Mouse (Mus musculus) forelimb bud, embryonic 11.5 days (tissue): ENCODE results near the gene Gm20388.

Experiments used
- DNase-seq: peaks from one replicate; pipeline ENCODE4 v3.0.0-alpha.2; 2012; ENCODE audit warnings: low read depth, low spot score

Gene Gm20388

DNA sequence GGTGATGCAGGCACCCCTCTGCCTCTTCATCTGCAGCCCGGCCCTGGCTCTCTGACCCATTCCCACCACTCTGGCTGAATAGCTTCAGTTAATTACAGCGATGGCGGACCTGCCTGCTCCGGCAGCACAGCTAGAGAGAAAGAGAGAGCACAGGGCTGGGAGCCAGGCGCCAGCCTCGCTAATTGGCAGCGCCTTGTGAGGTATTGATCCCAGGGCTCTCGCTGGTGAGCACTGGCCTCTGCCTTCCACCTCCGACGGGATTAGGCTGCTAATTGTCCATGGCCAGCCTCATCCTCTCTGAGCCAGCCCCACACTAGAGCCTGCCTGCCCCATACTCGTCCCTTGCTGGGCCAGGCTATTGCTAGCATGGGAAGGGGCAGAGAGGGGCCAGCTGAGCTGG is 649.0 kb downstream of the Gm20388 start:
- DNase-seq = no peak

DNA sequence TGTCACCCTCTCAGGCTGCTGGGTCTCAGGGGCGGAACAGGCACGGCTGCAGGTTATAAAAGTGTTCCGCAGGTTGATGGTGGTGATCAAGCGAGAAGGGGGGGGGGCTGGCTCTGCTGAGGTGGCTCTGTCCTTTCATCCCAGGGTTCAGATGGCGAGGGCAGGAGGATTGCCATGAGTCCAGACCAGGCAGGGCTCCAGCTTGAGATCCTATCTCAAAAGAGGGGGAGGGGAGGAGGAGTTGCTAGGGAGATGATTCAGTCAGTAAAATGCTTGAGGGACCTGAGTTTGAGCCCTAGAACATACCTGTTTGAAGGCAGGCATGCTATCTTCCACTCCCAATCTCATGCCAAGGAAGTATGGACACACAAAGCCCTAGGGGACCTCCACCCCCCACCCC is 649.9 kb downstream of the Gm20388 start:
- DNase-seq = no peak

DNA sequence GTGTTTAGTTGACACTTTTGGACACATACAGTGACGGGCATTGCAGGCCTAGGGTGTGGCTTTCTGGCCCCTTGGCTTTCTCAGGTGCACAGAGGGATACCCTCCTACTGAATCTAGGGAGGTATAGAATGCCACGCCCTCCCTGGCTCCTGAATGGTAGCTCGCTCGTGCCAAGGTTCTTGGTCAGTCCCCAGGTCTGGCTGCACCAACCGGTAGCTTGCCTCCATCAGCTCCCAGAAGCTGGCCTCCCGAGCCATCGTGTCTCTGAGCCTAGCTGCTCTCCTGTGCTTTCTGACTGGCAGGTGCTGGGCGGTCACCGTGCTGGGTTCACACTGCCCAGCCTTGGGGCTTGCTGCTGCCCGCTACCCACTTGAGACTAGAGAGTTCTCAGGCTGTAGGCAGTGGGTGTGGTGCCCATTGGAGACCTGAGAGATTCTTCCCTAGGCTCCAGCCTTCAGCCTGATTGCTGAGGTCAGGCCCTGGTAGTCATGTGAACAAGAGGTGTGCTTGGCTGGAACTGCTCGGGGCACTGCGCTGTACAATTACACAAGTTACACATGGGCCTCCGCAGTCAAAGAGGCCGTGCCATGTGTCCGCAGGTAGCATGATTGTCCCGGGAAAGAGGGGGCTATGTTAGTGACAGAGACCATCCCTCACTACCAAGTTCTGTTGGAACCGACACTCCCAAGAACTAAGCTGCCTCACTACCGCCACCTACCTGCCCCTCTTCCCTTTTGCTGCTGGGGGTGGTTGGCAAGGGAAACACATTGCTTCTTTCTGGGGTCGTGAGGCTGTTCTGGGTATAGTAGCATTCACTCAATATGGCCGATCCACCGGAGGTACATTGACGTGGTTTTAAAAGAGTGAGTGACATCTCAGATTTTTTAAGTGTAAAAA is 651.1 kb downstream of the Gm20388 start:
- DNase-seq = no peak

DNA sequence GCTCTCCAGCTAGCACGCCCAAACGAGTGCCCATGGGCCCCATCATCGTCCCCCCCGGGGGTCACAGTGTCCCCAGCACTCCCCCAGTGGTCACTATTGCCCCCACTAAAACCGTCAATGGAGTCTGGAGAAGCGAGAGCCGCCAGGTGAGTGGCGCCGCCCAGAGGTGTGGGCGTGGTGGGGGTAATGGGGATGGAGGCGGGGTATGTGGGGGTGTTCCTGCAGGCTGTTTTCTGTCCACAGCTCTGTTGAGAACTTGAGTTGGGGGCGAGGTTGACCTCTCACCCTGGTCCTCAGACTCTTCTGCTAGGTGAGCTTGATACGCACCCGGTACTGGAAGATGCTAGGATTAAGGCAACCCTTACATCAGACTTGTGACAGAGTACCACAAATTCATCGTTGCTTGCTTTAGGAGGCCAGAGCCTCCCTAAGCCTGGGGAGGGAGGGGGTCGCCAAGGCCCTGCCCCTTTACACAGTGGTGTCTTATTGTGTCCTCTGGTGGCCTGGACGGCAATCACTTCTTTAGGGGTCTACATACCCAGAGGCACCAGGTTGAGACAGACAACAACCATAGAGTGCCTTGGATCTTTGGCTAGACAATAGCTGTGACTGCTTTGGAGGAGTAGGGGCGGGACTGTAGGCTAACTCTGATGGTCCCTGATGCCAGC is 652.2 kb downstream of the Gm20388 start:
- DNase-seq = no peak

DNA sequence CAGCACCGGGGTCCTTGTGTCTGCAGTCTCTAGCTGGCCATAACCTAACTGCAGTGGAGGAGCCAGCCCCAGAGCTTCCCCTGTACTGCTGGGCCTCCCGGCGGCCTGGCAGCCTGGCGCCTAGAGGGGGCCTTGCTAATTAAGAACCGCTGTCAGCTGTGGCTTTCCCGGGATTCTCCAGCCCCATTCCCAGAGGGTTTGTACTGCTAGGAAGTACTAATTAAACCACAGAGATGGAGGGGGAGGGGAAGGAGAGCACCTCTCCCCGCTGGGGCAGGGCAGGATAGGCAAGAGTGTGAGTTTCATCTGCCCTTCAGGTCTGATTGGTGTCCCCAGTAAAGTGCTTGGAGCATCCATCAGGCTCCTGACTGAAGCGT is 652.7 kb downstream of the Gm20388 start:
- DNase-seq = peak; percentile 61

DNA sequence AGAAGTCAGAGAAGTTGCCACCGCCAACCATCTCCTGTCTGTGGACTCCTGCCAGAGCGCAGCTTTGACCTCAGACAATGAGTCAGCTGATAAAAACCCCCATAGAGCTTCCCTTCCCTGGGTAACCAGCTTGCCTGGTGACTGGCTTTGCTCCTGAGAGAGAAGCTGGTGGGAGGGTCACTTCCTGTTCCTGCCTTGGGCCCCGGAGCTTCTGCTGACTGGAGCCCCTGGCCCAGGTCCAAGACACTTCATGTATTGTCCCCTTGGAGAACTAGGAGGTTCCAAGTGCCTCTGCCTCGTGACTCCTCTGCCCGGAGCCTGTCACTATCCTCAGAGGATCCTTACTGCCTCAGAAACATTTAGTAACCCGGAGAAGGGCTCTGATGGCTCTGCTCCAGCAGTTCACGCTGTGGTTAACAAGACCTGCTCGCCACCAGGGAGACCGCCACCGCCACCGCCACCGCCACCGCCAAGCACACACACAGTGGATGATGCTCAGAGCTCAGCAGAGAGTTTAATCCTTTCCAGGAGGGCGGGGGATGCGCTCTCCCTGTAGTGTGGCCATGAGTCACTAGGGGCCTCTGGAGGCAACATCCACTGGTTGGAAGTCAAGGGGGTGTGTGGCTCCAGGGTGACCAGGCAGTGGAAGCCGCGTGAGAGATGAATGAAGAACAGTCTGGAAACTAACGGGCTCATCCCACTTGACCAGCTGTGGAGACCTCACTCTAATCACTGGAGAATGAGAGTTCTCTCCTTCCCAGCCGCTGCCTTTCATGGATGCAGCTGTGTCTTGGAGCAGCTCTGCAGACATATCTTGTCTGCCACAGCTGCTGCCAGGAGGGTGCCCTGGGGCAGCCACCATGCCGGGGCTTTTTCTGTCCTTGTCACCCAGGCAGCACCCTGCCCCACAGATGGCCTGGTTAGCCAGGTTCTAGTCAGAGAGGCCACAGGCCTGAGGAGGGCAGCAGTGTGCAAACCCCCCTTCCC is 653.5 kb downstream of the Gm20388 start:
- DNase-seq = no peak

DNA sequence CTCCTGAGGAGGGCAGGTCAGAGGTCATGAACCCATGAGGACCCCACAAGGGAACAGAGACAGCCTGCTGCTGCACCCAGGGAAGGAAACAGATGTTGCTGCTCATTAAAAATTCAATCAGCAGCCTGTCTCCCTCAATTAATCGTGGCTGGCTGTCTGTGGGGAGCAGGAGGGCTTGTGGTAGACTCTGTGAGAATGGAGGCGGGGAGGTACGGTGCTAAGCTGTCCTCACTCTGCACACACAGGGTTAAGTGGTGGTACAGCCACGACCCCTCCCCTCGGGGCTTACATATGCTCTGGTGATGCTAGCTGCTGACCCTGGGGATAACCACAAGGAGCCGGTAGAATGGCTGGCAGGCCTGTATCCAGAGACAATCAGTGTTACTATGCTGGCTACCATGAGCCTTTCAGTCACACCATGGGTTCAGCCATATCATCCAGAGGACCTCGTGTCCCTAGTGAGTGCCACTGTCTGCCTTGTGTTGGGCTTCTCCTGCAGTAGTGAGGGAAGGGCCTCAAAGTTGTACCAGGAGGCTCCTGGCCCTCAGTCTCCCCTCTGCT is 654.6 kb downstream of the Gm20388 start:
- DNase-seq = peak; percentile 52

DNA sequence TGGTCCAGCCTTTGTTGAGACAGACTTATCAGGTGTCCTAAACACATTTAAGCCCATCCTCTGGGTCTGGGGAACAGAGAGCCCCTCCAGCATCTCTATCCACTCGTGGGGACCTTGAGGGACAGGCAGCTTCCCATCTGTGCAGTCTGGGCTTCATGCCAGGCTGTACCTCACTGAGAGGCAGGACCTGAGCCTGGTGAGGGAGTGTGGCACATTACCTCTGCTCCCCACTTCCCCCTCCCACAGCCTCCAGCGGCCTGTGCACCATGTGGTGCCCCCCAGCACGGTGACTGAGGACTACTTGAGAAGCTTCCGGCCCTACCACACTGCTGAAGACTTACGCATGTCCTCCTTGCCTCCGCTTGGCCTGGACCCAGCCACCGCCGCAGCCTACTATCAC is 656.0 kb downstream of the Gm20388 start:
- DNase-seq = no peak

DNA sequence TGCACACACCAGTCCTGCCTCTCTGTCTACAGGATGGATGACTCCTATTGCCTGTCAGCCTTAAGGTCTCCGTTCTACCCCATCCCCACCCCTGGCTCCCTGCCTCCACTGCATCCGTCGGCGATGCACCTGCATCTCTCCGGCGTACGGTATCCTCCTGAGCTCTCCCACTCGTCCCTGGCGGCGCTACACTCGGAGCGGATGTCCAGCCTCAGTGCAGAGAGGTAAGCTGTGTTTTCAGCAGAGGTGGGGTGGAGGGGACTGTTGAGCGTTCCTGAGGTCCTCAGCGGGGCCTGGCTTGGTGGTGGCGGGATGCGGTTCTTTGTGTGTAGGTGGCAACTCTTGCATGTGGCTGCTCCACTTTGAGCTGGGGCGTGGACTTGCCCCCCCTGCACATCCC is 657.1 kb downstream of the Gm20388 start:
- no peak for DNase-seq

DNA sequence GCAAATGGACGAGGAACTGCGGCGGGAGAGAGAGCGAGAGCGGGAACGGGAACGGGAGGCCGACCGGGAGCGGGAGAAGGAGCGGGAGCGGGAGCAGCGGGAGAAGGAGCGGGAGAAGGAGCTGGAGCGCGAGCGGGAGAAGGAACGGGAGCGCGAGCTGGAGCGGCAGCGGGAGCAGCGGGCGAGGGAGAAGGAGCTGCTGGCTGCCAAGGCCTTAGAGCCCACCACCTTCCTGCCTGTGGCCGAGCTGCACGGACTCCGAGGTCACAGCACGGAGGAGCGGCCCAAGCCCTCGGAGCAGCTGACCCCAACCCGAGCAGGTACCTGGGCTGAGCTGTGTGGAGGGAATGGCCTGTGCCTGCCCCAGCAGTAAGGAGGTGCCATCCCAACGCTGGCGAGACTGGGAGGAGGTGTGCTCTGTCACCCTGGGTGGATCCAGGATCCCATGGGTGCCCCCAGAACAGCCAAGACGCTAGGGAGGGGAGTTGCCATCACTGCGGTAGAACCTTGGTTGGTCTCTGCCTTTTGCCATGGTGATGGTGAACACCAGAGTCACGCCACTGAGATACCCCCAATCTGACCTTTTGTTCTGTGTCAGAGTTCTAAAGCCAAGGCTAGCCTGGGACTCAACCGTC is 657.6 kb downstream of the Gm20388 start:
- DNase-seq = no peak

DNA sequence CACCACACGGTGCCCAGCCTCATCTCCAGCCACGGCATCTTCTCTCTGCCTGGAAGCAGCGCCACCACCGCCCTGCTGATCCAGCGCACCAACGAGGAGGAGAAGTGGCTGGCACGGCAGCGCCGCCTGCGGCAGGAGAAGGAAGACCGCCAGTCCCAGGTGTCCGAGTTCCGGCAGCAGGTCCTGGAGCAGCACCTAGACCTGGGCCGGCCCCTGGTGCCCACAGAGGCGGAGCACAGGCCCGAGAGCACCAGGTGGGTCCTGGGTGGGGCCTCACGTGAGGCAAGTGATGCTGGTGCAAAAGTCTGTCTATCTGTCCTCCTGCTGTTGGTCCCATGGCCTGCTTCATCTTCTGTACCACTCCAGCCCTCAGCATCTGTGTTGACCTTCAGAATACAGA is 658.5 kb downstream of the Gm20388 start:
- DNase-seq = no peak

DNA sequence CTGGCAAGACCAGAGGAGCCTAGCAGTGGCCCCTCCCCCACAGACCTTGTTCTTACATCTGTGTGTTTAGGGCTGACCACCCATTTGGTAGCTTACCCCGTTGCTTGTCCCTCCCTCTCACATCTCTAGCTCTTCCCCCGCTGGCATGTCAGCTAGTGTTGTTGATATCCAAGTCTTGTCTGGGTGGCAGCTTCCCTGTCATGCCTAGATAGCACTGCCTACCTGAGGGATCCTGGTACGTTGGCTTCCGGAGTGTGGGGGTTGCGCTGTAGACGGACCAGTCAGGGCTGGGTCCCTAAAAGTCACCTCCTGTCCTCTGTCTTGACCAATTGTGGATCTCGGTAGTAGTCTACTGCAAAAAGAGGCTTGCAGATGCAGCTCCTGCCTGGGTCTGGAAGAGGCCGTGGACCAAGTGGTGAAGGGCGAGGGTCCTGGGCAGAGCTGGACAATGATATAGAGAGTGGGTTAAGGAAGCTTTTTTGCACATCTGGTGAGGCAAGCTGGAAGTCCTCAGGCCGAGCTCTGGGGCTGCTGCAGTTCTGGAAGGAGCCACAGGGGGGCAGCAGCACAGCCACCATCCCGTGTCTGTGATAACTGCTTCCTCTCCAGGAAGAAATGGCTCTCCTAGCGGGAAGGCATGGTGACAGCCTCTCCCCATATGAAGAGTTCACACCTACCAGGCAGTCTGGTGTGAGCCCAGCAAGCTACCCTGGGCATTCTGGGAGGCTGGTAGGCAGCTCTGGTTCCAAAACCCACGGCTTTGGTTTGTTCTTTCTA is 659.5 kb downstream of the Gm20388 start:
- DNase-seq = peak; percentile 70

DNA sequence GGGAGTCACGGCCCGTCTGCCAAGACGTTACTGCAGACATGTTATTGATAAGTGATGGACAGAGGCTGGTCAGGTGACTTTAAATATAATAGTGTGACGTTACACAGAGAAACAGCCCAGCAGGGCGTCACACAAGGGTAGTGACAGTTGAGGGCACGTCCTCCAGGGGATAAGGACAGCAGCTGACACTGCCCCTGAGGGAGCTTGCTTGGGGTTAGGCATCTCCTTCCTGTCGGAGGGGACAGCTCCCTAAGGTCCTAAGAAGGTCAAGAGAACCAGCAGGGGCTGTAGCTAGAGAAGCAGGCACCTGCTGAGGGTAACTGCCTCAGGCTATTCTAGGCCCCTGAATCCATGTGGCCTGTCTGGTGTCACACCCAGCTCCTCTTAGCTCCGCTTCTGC is 660.9 kb downstream of the Gm20388 start:
- no peak for DNase-seq

DNA sequence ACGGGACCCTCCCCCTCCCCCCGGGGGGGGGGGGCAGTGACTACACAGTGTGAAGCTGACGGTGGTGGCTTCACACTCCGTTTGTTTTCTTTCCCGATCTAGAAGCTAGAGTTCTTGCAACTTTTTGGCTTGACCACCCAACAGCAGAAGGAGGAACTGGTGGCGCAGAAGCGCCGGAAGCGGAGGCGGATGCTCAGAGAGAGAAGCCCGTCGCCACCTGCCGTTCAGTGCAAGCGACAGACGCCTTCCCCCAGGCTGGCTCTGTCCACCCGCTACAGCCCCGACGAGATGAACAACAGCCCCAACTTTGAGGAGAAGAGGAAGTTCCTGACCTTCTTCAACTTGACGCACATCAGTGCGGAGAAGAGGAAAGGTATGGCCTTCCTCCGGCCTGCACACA is 661.9 kb downstream of the Gm20388 start:
- DNase-seq = no peak

DNA sequence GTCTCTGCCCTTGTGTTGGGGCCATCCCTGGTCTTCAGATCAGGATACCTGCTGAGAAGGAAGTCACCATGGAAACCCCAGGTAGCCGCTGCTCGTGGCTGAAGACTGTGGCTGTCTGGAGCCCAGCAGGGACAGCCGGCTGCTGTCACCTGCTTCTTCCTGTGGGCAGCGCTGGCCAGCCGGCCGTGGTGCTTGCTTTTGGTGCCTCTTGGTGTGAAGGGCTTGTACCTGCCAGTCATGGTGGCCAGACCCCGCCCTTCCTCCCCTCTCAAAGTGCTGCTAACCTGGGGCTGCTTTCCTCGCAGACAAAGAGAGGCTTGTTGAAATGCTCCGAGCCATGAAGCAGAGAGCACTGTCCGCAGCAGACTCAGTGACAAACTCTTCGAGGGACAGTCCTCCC is 663.2 kb downstream of the Gm20388 start:
- DNase-seq = no peak

DNA sequence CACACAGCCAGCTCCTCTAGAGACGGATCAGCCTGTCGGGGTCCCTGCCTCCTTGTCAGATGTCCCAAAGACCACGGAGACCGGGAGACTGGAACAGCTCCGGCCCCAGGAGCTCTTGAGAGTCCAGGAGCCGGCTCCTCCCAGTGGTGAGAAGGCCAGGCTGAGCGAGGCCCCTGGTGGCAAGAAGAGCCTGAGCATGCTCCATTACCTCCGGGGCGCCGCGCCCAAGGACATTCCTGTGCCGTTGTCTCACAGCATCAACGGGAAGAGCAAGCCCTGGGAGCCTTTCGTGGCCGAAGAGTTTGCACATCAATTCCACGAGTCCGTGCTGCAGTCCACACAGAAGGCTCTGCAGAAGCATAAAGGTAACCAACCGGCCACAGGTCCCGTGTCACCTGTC is 664.3 kb downstream of the Gm20388 start:
- no peak for DNase-seq

DNA sequence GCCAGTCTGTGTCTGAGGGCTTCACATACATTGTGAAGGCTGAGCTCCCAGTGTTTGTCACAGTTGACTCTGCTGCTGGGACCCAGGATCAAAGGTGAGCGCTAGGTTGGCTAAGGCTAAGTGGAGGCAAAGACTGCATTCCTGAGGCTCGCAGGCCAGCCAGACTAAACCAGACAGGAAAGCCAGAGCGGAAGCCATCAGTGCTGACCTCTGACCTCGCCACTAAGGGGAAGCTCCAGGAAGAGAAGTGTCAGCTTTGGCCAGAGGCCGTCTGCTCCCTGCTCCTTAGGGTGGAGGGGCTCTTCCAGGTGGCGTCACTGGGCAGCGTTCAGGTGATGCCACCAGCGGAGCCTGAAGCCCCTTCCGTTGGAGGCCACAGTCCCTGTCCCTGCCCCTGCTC is 665.2 kb downstream of the Gm20388 start:
- no peak for DNase-seq

DNA sequence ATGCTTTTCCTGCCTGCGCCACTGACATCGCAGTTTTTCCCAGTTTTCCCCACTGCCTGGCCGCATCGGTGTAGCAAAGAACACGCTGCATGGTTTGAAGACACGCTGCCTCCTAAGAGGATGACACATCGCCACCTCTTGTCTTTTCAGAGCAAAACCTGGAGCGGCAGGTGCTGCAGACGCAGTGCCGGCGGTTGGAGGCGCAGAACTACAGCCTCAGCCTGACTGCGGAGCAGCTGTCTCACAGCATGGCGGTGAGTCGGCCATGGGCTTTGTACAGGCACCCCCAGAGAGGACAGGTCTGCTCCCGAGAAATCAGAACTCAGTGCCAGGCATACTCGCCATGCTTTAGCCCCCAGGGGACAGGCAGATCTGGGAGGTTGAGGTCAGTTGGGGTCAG is 667.2 kb downstream of the Gm20388 start:
- no peak for DNase-seq

DNA sequence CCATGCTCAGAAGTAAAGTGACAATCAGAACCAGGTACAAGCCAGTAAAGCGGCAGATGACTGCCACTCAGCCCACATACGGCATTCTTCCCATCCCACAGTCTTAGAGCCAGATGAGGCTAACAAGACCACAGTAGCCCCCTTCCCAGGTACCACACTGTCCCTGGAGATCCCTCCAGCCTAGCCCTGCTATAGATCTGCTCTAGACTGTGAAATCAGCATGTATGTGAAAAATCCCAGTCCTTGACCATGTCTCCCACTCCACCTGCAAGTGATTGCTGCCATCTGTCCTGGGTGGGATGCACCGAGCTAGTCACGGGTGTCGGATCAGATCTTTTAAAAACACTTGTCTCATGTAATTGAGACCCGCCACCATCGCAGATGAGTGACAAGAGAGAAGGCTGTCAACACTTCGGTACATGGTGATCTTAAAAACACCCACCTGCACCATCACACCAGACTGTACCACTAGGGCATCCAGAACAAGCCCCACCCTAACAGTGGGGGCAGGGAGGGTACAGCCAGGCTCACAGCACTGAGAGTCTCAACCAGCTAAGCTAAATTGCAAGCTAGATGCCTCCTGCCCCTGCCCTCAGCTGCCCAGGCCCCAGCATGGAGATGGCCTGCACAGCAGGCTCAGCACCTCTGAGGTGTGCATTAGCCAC is 669.8 kb downstream of the Gm20388 start:
- no peak for DNase-seq

DNA sequence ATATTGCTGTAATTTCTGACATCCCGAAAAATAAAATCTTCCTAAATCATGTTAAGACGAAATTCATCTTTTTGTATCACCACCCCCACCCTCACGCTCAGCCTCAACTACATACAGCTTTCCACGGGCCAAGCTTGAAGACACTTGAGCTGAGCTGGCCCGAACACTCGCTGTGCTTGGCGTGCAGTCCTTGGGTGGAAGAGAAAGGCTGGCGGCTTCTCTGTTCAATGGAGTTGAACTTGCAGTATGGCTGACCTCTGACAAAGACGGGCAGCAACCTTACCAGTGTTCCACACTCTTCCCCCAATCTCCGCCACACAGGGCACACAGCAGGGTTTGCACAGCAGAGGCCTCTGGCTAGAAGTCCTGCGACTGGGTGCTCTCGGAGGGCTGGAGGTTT is 670.7 kb downstream of the Gm20388 start:
- no peak for DNase-seq
